Mouse (Mus musculus) telencephalon, adult 2 months (tissue): ENCODE measurements around the gene Rnf26.
A peak's percentile ranks its signal among the peaks of the same experiment; 100 is the strongest.

Experiments
- DNase-seq: peaks from one replicate; pipeline ENCODE4 v3.0.0-alpha.2; 2011; ENCODE audit warnings: low read depth, low spot score

Rnf26 gene

DNA sequence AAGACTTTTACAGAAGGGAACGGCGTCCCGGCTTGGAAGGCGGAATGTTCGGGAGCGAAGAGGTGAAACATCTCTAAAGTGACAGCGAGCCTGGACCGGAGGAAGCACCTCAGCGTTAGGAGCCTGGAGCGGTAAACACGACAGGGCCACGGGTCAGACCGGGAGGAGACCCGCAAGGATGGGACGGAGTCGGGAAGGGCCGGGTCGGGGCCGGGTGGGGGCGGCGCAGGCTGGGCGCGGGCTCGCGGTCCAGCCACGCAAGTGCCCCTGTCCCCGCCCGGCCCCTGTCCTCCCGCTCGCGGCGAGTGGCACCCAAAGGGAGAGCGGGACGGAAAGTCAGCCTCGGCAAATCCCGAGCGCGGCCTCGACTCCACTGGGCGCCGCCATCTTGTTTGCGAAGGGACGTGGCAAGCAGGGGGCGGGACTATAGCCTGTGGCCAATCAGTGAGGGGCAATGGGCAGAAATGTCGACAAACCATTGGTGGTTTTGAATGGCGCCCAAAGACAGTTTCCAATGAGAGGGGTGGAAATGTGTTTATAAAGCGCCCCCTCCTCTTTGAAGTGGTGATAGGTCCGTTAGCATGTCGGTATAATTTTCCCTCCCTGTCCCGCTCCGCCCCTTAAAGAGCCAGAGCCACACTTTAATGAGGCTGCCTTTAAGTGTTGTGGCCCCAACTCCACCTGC lies at the start of gene Rnf26, which contains the start of gene Gm49380:
Gene Rnf26, minus strand, starts transcription at position 413 of the 685 bp plus-strand sequence.
Gene Gm49380, minus strand, starts transcription at position 396 of the 685 bp plus-strand sequence.
- DNase-seq, result peak; percentile 99

DNA sequence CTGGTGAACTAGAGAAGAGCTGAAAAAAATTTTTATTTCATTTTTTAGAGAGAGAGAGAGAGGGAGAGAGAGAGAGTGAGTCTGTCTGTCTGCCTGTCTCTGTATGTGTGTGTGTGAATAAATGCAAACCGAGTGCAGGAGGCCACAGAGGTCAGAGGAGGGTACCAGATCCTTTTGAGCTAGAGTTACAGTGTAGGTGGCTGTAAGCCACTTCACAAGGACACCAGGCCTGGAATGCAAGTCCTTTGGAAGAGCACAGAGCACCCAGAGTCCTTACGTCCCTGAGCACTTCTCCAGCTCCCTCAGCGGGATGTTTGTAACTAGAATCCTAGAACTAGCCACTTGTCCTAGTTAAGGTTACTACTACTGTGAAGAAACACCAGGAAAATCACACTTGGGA lies 46.6 kb upstream of the Rnf26 start:
- no peak for DNase-seq

DNA sequence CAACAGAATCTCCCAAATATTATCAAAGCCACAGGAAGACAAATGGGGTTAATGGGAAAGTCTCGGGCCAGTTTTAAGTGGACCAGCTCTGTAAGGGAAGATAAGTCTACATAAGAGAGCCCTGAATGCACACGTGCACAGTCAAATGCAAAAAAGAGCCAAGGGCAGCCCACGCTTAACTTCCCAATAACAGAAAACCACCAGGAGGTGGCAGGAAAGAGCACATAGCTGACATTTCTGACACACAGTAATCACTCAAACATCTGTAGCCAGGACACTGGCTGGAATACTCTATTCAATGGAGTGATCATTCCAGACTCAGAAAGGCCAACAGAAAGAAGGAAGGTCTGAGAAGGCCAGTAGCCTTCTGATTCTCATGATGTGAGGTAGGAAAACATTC lies 34.0 kb upstream of the Rnf26 start:
- DNase-seq, result no peak

DNA sequence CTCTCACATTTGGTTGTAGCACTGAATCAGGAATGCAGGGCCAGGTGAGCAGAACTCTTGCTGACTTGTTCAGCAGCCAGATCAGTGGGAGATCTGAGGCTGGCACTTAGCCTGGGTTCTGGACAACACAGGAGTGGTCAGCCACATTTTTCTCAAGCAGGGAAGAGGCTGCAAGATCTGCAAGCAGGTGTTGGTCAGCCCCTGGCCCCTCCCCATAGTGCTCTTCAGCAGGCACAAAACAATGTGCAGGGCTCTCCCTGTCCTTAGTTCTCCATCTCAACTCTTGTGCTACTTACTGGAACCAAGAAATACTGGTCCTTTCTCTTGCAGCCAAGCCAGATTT lies 31.4 kb upstream of the Rnf26 start:
- no peak for DNase-seq

DNA sequence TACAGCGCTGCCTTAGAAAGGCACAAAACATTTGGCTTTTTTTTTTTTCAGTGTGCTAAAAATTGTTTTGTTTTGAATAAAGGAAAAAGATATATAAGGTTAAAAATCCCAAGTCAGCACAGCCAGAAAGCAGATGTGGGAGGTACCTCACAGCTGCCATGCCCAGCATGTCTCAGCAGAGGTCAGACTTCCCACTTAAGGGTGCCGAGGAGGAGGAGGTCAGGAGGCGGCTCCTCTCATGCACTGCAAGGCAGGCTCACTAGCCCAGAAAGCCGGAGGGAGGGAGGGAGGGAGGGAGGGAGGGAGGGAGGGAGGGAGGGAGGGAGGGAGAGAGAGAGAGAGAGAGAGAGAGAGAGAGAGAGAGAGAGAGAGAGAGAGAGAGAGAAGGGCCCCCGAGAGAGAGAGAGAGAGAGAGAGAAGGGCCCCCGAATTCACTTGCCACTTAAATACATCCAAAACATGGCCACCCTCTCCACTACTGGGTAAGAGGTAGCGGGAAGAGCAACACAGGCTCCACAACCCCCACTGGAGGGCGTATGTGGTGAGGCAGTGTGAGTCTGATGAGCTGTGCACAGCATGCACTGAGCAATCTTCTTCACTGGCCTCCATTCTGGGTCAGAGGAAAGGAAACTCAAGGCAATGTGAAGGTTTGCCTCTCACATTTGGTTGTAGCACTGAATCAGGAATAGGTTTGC lies 30.9 kb upstream of the Rnf26 start:
- no peak for DNase-seq

DNA sequence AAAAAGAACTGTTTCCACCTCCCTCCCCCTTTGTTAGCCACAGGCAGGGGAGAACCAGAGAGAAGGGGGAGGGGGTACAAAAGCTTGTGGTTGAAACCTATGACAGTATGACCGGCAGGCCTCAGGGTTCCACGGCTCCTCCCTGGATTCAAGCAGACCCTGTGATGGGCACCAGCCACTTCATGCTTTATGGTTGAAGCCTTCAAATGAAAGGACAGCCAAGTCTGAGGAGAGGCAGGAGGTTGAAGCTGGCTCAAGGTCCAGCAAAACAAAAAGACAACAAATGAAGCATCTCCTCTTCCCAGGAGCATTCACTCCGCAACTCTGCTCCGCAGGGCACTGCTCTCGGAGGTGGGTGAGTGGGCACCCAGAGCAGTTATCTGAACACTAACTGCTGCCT lies 30.1 kb upstream of the Rnf26 start:
- no peak for DNase-seq

DNA sequence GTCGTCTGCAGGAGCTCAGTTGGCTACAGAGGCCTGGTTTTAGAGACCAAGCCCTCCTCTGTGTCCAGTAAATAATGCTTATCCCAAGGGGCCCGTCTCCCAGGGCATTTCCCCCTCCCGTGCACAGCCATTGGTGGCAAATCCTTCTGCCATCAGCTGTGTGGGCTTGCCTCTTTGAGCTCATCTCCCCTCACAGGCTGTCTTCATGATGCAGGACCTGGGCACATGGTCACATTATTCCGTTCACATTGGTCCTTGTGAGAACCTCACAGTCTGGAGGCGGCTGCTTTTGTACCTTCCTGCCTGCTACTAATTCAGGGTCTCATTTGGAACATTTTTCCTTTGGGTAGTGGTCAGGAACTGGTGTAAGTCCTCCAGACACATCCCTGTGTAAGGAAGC lies 28.6 kb upstream of the Rnf26 start:
- DNase-seq, result no peak

DNA sequence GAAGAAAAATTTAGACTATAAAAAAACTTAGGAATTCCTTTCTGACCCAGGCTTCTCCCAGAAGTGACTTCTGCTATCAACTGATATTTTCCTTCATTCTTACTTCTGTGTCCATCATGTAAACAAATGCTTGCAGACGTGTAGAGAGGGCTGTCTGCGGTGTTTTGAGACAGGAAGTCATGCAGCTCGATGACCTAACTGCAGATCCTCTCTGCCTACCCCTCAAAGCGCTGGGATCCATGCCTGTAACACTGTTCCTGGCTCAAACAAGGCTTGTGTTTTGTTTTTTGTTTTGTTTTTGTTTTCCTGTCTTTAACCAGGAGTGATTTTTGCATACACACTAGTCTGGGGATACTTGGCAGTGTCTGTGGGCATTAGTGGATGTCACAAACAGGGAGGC lies 24.5 kb upstream of the Rnf26 start:
- DNase-seq, result no peak

DNA sequence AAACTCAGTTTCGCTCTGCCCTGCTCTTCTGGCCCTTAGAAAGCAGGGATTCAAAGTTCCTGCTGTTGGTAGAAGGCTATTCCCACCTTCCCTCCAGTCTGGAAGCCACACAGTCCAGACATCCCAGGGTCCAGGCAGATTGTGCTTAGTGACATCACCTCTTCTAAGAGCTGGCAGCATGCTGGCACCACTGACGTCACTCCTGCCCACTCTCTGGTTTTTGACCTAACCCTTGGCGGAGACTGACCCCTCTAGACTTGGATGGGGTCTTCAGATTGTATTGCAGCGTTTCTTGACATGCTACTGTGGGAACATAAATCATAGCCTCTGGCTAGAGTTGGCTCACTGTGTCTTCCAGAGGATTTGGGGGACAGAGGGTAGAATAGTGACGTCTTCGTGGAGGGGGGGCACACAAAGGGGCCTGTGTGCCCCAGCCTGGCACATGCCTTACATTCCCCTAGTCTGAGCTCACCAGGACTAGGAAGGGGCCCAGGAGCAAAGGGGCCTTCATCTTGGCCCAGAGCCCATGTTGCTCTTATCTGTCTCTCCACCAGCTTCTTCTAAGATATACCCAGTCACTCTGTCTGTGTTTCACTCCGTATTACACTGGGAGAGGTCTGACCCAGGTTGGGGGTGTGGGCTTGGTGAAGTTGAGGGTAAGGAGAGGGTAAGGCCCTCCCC lies 22.6 kb upstream of the Rnf26 start:
- DNase-seq, result no peak

DNA sequence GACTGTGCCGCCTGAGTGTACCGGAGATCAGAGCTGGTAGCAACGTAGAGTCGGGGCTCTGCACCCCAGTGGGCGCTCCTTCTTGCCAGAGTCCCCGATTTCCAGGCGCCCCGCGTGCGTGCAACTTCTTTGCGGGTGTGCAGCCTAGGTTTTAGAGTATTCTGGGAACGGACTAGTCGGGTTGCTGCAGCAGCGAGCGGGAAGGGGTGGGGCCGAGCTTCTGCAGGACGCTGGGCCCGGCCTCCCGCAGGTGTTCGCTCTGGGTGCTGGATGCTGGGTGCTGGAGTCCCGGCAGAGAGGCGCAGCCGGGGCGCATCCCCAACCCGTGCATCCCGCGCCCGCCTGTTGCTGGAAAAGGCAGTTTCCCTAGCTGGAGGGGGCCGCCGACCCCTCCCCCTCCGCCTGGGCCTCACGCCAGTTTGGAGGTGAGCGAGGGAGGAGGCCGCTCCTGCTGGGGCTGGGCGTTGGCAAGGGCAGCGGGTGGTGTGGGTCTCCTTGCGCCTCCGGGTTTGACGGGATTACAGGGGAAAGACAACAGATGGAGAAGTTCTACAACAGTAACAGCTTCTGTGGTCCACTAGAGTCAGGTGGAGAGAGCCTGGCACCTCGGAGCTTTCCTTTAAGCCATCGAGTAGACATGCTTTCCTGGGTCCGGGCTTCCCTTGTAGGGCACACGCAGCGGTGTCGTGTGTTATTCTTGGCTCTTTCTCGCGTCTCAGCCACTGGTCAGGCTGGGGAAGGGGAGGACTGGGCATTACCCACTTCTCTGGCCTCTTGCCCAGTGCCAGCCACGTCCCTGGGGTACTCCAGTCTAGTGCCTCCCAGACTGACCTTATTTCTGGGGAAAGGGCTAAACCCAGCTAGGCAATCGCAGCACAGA lies 21.8 kb upstream of the Rnf26 start:
- no peak for DNase-seq

DNA sequence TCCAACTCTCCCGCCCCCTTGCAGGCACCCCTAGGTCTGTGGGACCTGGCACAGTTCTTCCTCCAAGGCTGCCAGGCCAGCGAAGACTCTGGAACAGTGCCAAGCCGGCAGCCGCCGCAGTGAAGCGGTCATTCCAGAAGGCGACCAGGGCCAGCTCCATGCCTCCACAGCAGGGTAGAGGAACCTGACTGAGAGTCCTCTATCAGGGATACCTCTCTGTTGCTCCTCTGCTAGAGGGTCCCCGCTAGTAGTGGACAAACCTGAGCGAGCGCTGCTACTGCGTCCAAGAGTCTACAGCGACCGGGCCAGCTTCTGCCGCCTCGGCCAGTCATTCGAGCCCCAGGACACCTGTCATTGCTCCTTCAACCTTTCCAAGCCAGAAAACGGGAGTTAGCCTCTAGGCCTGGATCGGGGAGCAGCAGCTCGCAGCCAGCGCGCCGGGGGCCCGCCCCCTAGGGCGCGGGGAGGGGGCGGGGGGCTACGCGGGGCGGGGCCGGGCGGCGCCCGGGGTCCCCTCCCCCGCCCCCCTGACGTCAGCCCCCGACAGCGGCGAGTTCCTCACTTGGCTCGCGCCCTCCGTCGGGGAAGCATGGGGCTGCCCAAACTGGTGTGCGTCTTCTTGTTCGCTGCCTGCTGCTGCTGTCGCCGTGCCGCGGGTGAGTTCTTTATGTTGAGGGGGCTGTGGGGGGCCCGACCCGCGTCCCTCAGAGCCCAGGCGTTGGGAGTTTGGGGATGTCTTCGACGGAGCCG lies 21.0 kb upstream of the Rnf26 start, which contains the start of gene Mcam:
Gene Mcam, plus strand, starts transcription at position 369 of the 750 bp plus-strand sequence.
- DNase-seq, result no peak

DNA sequence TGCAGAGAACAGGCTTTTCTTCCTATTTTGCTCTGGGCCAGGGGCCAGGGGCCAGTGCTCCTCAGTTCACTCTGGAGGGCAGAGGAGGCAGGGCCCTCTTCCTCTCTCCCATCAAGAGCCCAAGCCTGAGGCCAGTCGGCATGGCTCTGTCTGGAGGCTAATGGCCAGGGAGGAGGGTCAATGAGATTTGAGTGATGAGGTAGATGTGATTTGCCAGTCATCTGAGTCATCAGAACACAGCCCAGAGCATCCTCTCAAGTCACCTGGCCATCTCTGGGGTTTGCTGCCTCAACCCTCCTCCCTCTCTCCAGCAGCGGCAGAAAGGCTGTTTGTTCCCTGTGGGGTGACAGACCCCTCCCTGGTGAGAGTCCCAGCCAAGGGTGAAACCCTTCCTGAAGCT lies 20.0 kb upstream of the Rnf26 start:
- no peak for DNase-seq

DNA sequence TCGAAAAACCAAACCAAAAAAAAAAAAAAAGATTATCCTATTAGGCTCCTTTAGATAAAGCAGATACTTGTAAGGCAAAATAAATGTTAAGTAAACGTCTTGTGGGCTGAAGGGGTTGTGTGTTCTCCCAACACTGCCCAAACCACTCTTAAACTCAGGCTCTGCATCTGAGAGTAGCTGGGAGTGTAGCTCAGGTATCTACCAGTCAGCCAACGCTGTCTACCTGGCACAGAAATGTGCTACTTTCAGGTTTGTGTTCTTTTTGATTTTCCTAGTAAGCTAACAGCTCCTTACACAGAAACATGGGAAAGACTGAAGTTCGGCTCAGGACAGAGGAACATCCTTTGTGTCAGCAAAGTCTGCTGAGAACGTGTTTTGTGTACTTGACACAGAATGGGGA lies 18.9 kb upstream of the Rnf26 start:
- DNase-seq, result no peak

DNA sequence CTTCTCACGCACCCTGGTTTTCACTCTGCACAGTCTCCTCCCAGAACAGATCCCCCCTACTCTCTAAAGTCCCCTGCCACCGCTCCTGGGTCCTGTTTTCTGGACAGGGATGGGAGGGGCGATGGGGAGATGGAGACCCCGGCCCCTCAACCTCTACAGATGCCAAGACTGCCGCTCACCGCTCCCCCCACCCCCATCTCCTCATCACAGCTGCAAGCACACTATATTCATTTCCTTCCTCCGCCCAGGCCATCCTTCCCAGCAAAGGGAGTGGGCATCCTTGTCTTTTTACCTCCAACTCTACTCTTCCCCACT lies 17.9 kb upstream of the Rnf26 start:
- DNase-seq, result no peak

DNA sequence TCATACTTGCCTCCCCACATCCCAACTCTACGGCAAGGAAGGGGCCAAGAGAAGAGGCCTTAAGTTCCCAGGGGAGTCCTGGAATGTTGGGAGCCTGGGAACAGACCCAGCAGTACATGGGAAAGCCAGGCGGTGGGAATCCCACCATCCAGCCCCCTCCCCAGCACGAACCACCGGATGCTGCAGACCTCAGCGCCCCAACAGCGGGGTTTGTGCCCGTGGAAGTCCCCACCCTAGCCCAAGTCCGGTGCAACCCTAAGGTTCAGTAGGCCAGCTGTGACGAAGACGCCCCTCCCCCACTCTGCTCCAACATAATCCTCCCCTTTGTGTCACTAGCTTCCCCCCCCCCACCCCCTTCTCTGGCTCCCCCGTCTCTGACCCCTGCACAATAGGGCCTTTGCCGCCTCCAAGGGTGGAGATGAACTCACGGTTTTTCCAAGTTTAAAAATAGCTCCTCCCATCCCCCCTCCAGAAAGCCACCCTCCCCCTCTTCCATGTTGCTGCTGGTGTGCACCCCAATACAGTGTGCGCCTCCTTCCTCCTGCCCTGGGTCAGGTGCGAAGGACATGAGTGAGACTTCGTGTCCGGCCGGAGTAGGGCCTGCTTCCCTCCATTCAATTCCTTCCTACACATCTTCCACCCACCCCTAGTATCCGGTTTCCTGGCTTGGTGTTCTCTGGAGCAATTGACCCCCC lies 17.4 kb upstream of the Rnf26 start:
- peak; percentile 51 for DNase-seq

DNA sequence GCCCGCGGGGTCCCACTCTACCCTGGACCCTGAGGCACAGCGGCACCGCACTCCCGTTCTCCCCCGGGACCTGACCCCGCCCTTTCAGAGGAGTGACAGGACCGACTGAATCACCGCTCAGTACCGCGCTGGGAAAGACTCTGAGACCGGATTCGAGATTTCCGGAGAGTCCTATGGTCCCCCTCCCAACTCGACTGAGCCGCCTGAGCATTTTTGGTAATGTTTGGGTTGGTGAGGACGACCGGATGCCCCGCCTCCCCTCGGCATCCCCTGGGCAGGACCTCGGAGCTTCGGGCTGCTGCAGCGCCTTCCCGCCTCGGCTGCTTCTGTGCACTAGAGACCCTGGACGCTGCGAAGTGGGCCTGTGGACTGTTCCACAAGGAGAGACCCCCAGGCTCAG lies 16.7 kb upstream of the Rnf26 start:
- no peak for DNase-seq

DNA sequence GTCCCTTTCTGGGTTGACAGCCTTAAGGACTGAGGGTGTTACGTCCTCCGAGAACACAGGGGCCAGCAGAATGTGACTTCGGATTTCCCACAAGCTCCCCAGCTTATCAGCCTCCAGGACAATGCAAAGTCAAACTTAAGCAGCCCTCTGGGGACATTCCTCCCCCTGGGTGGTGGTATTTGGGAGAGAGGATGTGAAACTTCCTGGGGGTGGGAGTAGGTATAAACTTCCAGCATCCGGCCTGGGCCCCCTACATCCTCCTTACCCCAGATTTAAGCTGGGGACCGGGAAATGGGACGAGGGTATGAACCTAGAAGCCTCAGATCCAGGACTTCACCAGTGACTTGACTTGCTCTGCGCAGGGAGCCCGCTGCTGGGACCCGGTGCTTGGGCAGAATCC lies 16.3 kb upstream of the Rnf26 start:
- no peak for DNase-seq

DNA sequence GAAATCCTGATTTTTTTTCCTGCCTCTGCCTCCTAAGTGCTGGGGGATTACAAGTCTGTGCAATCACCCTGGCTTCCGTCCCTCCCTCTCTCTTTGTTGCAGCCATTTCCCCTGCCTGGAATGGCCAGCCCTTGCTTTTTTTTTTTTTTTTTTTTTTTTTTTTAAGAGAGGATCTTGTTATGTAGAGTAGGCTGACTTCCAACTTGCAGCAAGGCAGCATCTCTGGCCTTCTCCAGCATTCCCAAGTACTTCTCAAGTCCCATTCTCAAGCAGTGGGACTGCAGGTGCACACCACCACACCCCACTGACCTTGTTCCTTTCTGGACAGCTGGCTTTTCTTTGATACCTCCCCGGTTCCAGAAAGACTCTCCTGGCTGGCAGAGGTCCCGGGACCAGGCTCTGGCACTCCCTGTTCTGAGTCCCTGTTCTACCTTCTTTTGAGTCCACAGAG lies 14.1 kb upstream of the Rnf26 start:
- DNase-seq, result no peak

DNA sequence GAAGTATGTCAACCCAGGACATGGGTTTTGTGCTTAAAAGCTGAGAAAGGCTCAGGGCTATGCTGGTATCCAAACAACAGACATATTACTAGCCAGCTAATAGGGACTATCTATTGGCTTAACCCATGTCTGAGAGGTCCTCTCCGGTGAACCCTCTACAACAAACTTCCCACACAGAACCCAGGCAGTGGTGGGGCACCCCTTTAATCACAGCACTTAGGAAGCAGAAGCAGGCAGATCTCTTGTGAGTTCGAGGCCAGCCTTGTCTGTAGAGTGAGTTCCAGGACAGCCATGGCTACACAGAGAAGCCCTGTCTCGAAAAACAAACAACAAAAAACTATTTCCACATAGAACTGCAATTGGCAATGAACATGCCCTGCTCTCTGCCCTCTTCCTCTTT lies 13.4 kb upstream of the Rnf26 start:
- DNase-seq, result no peak

DNA sequence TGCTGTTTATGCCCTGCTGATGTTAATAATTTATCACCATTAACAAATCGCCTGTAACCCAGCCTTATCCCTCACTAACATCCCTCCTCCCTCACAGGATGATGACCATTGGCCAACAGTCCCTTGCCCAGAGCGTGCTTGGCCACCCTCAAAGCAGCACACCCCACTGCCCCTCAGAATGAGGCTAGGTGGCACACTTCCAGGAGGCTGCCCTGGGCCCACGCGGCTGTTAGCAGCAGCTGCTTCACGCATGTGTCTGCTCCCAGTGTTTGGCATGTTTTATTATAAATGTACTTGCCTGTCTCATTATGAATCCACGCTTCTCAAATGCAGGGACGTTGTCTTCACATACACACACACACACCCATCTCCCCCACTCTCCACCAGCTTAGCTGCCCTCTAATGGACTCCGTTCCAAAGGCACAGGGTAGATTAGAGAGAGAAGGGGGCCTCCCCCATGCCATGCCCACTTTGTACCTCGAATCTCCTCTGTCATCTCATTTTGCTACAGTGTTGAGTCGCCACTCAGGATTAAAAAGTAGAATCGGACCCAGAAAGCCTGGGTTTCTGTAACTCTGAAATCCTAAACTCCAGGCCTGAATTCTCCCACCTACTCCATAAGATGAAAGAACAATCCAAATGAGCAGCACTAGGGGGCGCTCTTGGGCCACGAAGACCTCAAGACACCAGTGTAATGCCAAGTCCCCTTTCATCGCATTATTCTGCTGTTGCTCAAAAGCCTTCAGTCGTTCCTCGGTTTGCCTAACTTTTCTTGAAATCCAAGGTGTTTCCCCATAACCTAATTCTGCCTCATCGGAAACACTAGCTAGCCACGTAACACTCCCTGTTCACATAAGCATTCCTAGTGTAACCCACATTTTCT lies 12.5 kb upstream of the Rnf26 start:
- peak; percentile 75 for DNase-seq
